ENCODE assay signal across 8 mouse cellular contexts in genomic region chr9:106429221-106430014, GRCm38 (mm10). TPM values are rescaled to one million over a fixed set of nuclear protein-coding genes. Genes with fewer than 3 reads are reported as not detected.
DNase-seq lines count a peak whose midpoint lies in the region; ATAC-seq and TF ChIP-seq lines count a peak whose summit lies in the region.

Gene Rpl29, plus strand, starts transcription at chr9:106429454.

- H3K36me3 ChIP-seq in embryonic facial prominence, embryonic 15.5 days: peaks cover 38% of the 10 kb centered on the region
- H3K36me3 ChIP-seq in kidney, embryonic 14.5 days (ENCODE audit: control insufficient read depth, insufficient read depth, low read length): peaks cover 35% of the 10 kb centered on the region
- H3K36me3 ChIP-seq in limb, embryonic 15.5 days: peaks cover 36% of the 10 kb centered on the region

- peak within 1 kb of the TSS; percentile 76 for H3K4me3 ChIP-seq in bone marrow, adult 2 months (replicated peaks; ENCODE audit: control insufficient read depth, low read depth, low read length)
- peak within 1 kb of the TSS; percentile 62 for H3K4me3 ChIP-seq in embryonic facial prominence, embryonic 15.5 days (replicated peaks)
- peak within 1 kb of the TSS; percentile 91 for H3K4me3 ChIP-seq in kidney, embryonic 14.5 days (ENCODE audit: low read length)
- H3K4me3 ChIP-seq in limb, embryonic 15.5 days: peak within 1 kb of the TSS; percentile 76

- H3K9ac ChIP-seq in embryonic facial prominence, embryonic 15.5 days: peak within 1 kb of the TSS; percentile 95
- peak within 1 kb of the TSS; percentile 99 for H3K9ac ChIP-seq in kidney, embryonic 14.5 days (ENCODE audit: low read depth, low read length)
- H3K9ac ChIP-seq in limb, embryonic 15.5 days: peak within 1 kb of the TSS; percentile 91

- H3K4me2 ChIP-seq in embryonic facial prominence, embryonic 15.5 days (replicated peaks): peak within 1 kb of the TSS; percentile 68
- H3K4me2 ChIP-seq in kidney, embryonic 14.5 days (replicated peaks; ENCODE audit: low read depth, low read length): peak within 1 kb of the TSS; percentile 81
- H3K4me2 ChIP-seq in limb, embryonic 15.5 days: peak within 1 kb of the TSS; percentile 74

- peak; percentile 72; the same call in 1 of the 2 replicates for TF ChIP-seq POLR2A in bone marrow, adult 2 months (IDR thresholded peaks at IDR 0.05; ENCODE audit: borderline replicate concordance, control insufficient read depth, low read depth, low read length)

- peak; percentile 97 for DNase-seq in 416B (ENCODE audit: low read depth)
- DNase-seq in heart, adult 9 months (ENCODE audit: low spot score in 2 of 2): peak; percentile 89 to 96
- peak; percentile 83 to 90 for DNase-seq in monocyte, adult 2 months (ENCODE audit: low read depth in 1 of 2, low spot score in 2 of 2)
- DNase-seq in spleen, postnatal 36 days (ENCODE audit: low spot score in 2 of 2): peak; percentile 91 to 94

- no peaks in the 10 kb centered on the region; the same call in 1 of the 2 replicates for H3K4me1 ChIP-seq in bone marrow, adult 2 months (ENCODE audit: control insufficient read depth, insufficient read depth, low read length)
- peaks cover 12% of the 10 kb centered on the region for H3K4me1 ChIP-seq in embryonic facial prominence, embryonic 15.5 days
- H3K4me1 ChIP-seq in kidney, embryonic 14.5 days (ENCODE audit: control insufficient read depth, insufficient read depth, low read length): peaks cover 5% of the 10 kb centered on the region; the same call in 1 of the 2 replicates
- peaks cover 18% of the 10 kb centered on the region for H3K4me1 ChIP-seq in limb, embryonic 15.5 days

- no peak for TF ChIP-seq CTCF in bone marrow, adult 2 months (IDR thresholded peaks at IDR 0.05; ENCODE audit: control insufficient read depth, insufficient read depth, low read length)

- ATAC-seq in embryonic facial prominence, embryonic 15.5 days (ENCODE audit: insufficient number of reproducible peaks, low FRiP score, low TSS enrichment, low read depth): peak; percentile 93
- ATAC-seq in kidney, embryonic 14.5 days (ENCODE audit: low FRiP score, low TSS enrichment): peak; percentile 91
- ATAC-seq in limb, embryonic 15.5 days (ENCODE audit: insufficient number of reproducible peaks, low FRiP score, low TSS enrichment, low read depth): peak; percentile 87

- H3K9me3 ChIP-seq in embryonic facial prominence, embryonic 15.5 days (replicated peaks): no peaks in the 10 kb centered on the region
- no peaks in the 10 kb centered on the region for H3K9me3 ChIP-seq in kidney, embryonic 14.5 days (ENCODE audit: control insufficient read depth, low read length)
- H3K9me3 ChIP-seq in limb, embryonic 15.5 days: no peaks in the 10 kb centered on the region

- peak within 1 kb of the TSS; percentile 86 for H3K27ac ChIP-seq in bone marrow, adult 2 months (ENCODE audit: control insufficient read depth, insufficient read depth, low read depth, low read length, poor library complexity)
- peak within 1 kb of the TSS; percentile 98 for H3K27ac ChIP-seq in embryonic facial prominence, embryonic 15.5 days (replicated peaks)
- H3K27ac ChIP-seq in kidney, embryonic 14.5 days (ENCODE audit: low read depth, low read length): peak within 1 kb of the TSS; percentile 99
- peak within 1 kb of the TSS; percentile 96 for H3K27ac ChIP-seq in limb, embryonic 15.5 days

- WGBS in bone marrow, adult 2 months: under 1% methylated on average over 55 of the region's 55 CpGs
- under 1% methylated on average over 55 of the region's 55 CpGs for WGBS in embryonic facial prominence, embryonic 15.5 days
- under 1% methylated on average over 55 of the region's 55 CpGs for WGBS in kidney, embryonic 14.5 days
- WGBS in limb, embryonic 15.5 days: under 1% methylated on average over 55 of the region's 55 CpGs

- H3K27me3 ChIP-seq in embryonic facial prominence, embryonic 15.5 days: no peaks in the 10 kb centered on the region
- no peaks in the 10 kb centered on the region for H3K27me3 ChIP-seq in kidney, embryonic 14.5 days (ENCODE audit: control insufficient read depth, insufficient read depth, low read length)
- H3K27me3 ChIP-seq in limb, embryonic 15.5 days: no peaks in the 10 kb centered on the region

RNA-seq across cellular contexts. Expression of gene Rpl29, which starts in this region (rescaled TPM):
- polyA plus RNA-seq in bone marrow, adult 2 months (2011; ENCODE audit: insufficient read depth, insufficient read length, low replicate concordance, missing spikeins): 121 and 145 TPM in 2 replicates
- polyA plus RNA-seq in embryonic facial prominence, embryonic 15.5 days (2015; fragmentation: Nextera tagmentation; extraction: Ambion mirVana): 943 and 957 TPM in 2 replicates
- polyA plus RNA-seq in kidney, embryonic 14.5 days (2014; fragmentation: Nextera tagmentation; extraction: Ambion mirVana): 1,370 and 1,590 TPM in 2 replicates
- polyA plus RNA-seq in limb, embryonic 15.5 days (2015; fragmentation: Nextera tagmentation; extraction: Ambion mirVana): 786 and 956 TPM in 2 replicates

Comparison
In these comparisons a context has a peak if more than half of its experiments do, and no peak if none do; other contexts are left out.
1. Peak in every context shown above with its lines: DNase-seq, ATAC-seq, H3K4me3 ChIP-seq and H3K27ac ChIP-seq.